Mouse (Mus musculus) hindbrain, postnatal 0 days (tissue): ENCODE measurements around the gene Mptx1. TPM values are rescaled to one million over a fixed set of nuclear protein-coding genes. Genes with fewer than 3 reads are reported as not detected.
"Not testable (repeated sequence)": the region's sequence is repeated elsewhere in the genome, so short reads cannot be mapped to it uniquely, and the experiment has no call there.

Experiments
- ATAC-seq: fragments of 200-750 bp; cut with Nextera tagmentation; 2 replicates; pipeline ENCODE4 v1.8.0; 2017; ENCODE audit warnings: mild to moderate bottlenecking, moderate TSS enrichment, moderate library complexity
- DNase-seq: peaks from one replicate; pipeline ENCODE4 v3.0.0-alpha.2; 2015; ENCODE audit warnings: low spot score
- H3K27ac ChIP-seq: fragments of 300-500 bp; sonication (generic); 2 replicates; pipeline ENCODE4 v1.5.1; 2014; ENCODE audit warnings: mild to moderate bottlenecking
- H3K27me3 ChIP-seq: fragments of 300-500 bp; sonication (generic); 2 replicates; pipeline ENCODE4 v1.6.1; 2014; ENCODE audit warnings: low read length, mixed read lengths; ENCODE audit not compliant: insufficient read depth
- H3K36me3 ChIP-seq: fragments of 300-500 bp; sonication (generic); 2 replicates; pipeline ENCODE4 v1.6.1; 2014; ENCODE audit warnings: low read length, mixed read lengths; ENCODE audit not compliant: insufficient read depth
- H3K4me1 ChIP-seq: fragments of 300-500 bp; sonication (generic); 2 replicates; pipeline ENCODE4 v1.6.1; 2014; ENCODE audit warnings: antibody characterized with exemption, low read length, mixed read lengths; ENCODE audit not compliant: insufficient read depth
- H3K4me2 ChIP-seq: fragments of 300-500 bp; sonication (generic); 2 replicates; pipeline ENCODE4 v1.6.1; 2014; ENCODE audit warnings: low read depth, mild to moderate bottlenecking, low read length, moderate library complexity, mixed read lengths
- H3K4me3 ChIP-seq: fragments of 300-500 bp; sonication (generic); 2 replicates; pipeline ENCODE4 v1.5.1; 2014; ENCODE audit warnings: low read length
- H3K9ac ChIP-seq: fragments of 300-500 bp; sonication (generic); replicated peaks from 2 replicates; pipeline ENCODE4 v1.6.1; 2014; ENCODE audit warnings: mild to moderate bottlenecking, low read length, moderate library complexity, mixed read lengths
- H3K9me3 ChIP-seq: fragments of 300-500 bp; sonication (generic); 2 replicates; pipeline ENCODE4 v1.6.1; 2016; ENCODE audit warnings: low read length, mixed read lengths
- CTCF ChIP-seq: IDR thresholded peaks from 2 replicates; pipeline ENCODE4 v1.5.1; 2016; ENCODE audit warnings: antibody characterized with exemption, control low read depth, low read depth
- WGBS: fragments of 180-500 bp; shearing (Covaris S2); extraction: QIAGEN DNeasy Blood & Tissue Kit; methylation state at CpG from one replicate; pipeline ENCODE4 v1.1.7; 2014; 5-methylcytosine and 5-hydroxymethylcytosine counted together
- polyA plus RNA-seq: library from polyadenylated mRNA; unstranded; fragments of >200 nt; fragmentation: Nextera tagmentation; extraction: Ambion mirVana; gene quantifications from 2 replicates; pipeline ENCODE4 v1.2.1, GENCODE M21; 2015
- total RNA-seq: library from RNA; depleted of rRNA; stranded (reverse); fragments of >200 nt; gene quantifications from 2 replicates; pipeline ENCODE4 v1.2.3, GENCODE M21; 2014; rRNA removed

Gene Mptx1
- not detected in 2 replicates for total RNA-seq
- polyA plus RNA-seq, result not detected in 2 replicates

GRCm38 (mm10) chr1:174330218-174330617, at the start of gene Mptx1:
Gene Mptx1 (plus strand): TSS chr1:174330518.
- Histone ChIP-seq H3K9me3 (no peaks in the 10 kb centered on the region), H3K27ac (no peak within 1 kb of the TSS), H3K9ac (no peak within 1 kb of the TSS), H3K36me3 (no peaks in the 10 kb centered on the region), H3K4me1 (no peaks in the 10 kb centered on the region), H3K4me2 (no peak within 1 kb of the TSS), H3K4me3 (no peak within 1 kb of the TSS), H3K27me3 (no peaks in the 10 kb centered on the region)
- ATAC-seq (no peak), DNase-seq (no peak)
- no peak for TF ChIP-seq CTCF

- no peak for TF ChIP-seq CTCF
- Histone ChIP-seq H3K4me3 (no peak overlapping the region), H3K27ac (no peak overlapping the region), H3K36me3 (no peaks in the 10 kb centered on the region), H3K4me2 (no peak overlapping the region), H3K9me3 (no peaks in the 10 kb centered on the region), H3K9ac (no peak overlapping the region), H3K4me1 (no peaks in the 10 kb centered on the region), H3K27me3 (no peaks in the 10 kb centered on the region)
- no peak for ATAC-seq
- no peak for DNase-seq
- WGBS, result 67% methylated on average over 1 of the region's 1 CpGs
These were observed 27.2 kb upstream of the Mptx1 start for GRCm38 (mm10) chr1:174303162-174303561.

DNA sequence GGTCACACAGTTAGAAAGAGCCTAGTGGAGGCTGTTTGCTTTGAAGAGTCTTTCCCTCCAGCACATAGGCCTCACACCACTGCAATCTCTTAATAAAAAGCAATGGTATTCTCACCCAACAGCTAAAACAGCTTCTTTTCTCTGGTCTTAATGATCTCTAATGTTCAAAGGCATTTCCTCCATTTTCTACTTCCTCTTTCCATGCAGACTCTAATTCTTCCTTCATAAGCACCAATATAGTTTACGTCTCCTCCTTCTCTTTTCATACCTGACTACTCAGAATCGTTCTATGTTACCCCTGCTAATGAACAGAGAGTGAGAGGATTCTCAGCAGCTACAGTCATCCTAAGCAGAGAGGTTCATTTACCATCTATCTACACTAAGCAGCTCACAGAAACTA, 13.0 kb upstream of the Mptx1 start:
- Histone ChIP-seq H3K27ac (no peak overlapping the region), H3K9me3 (no peaks in the 10 kb centered on the region), H3K9ac (no peak overlapping the region), H3K36me3 (no peaks in the 10 kb centered on the region), H3K27me3 (no peaks in the 10 kb centered on the region), H3K4me3 (no peak overlapping the region), H3K4me1 (no peaks in the 10 kb centered on the region), H3K4me2 (no peak overlapping the region)
- ATAC-seq (no peak), DNase-seq (no peak)
- TF ChIP-seq CTCF, result no peak
- WGBS, result 89% methylated on average over 2 of the region's 2 CpGs

- not testable (repeated sequence) for H3K9ac ChIP-seq, H3K4me1 ChIP-seq, H3K27me3 ChIP-seq, H3K4me3 ChIP-seq, DNase-seq, H3K4me2 ChIP-seq, H3K27ac ChIP-seq, H3K36me3 ChIP-seq, H3K9me3 ChIP-seq, ATAC-seq
- WGBS, result 90% methylated on average over 1 of the region's 1 CpGs
These were observed 23.3 kb downstream of the Mptx1 start for GRCm38 (mm10) chr1:174353636-174354035.

GRCm38 (mm10) chr1:174354640-174355039, 24.3 kb downstream of the Mptx1 start:
- 80% methylated on average over 5 of the region's 5 CpGs for WGBS
- no peak for ATAC-seq

DNA sequence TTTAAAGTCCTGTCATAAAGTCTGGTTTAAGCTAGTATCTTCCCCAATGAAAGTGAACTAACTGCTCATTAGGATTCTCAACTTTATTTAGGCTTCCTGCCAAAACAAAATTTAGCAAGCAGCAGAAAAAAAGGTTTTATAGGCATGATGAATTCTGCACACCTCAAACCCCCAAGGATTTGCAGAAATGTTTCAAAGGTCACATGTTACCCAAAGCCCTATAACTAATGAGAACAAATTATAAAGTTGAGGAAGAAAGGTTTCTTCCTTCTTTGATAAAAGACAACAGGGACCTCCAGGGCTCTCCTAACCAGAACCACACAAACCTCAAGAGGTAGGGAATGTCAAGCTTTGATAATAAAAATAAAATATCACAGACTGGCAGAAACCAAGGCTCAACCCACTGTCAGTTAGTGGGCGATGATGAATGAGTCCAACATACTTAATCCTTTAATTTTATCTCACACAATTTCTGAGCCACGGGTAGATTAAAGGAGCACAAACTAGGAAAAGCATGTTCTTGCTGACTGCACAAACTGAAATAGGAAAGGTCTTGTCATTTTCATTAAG, 34.6 kb downstream of the Mptx1 start, which contains the start of gene Olfr417:
Gene Olfr417, plus strand, starts transcription at position 241 of the 570 bp plus-strand sequence.
- H3K4me2 ChIP-seq, result no peak within 1 kb of the TSS
- H3K9me3 ChIP-seq, result no peaks in the 10 kb centered on the region
- WGBS, result 69% methylated on average over 2 of the region's 2 CpGs
- H3K27me3 ChIP-seq, result no peaks in the 10 kb centered on the region
- no peak within 1 kb of the TSS for H3K27ac ChIP-seq
- ATAC-seq, result no peak
- no peaks in the 10 kb centered on the region for H3K4me1 ChIP-seq
- no peak within 1 kb of the TSS for H3K4me3 ChIP-seq
- no peak for DNase-seq
- TF ChIP-seq CTCF, result no peak
- H3K9ac ChIP-seq, result no peak within 1 kb of the TSS
- no peaks in the 10 kb centered on the region for H3K36me3 ChIP-seq

More at GRCm38 (mm10) chr1:174354640-174355039, 24.3 kb downstream of the Mptx1 start:
- no peak for TF ChIP-seq CTCF
- H3K36me3 ChIP-seq, result no peaks in the 10 kb centered on the region
- no peaks in the 10 kb centered on the region for H3K27me3 ChIP-seq
- no peak overlapping the region for H3K9ac ChIP-seq
- no peak overlapping the region for H3K4me3 ChIP-seq
- H3K27ac ChIP-seq, result no peak overlapping the region
- no peak overlapping the region for H3K4me2 ChIP-seq
- H3K9me3 ChIP-seq, result no peaks in the 10 kb centered on the region
- no peaks in the 10 kb centered on the region for H3K4me1 ChIP-seq
- DNase-seq, result no peak

DNA sequence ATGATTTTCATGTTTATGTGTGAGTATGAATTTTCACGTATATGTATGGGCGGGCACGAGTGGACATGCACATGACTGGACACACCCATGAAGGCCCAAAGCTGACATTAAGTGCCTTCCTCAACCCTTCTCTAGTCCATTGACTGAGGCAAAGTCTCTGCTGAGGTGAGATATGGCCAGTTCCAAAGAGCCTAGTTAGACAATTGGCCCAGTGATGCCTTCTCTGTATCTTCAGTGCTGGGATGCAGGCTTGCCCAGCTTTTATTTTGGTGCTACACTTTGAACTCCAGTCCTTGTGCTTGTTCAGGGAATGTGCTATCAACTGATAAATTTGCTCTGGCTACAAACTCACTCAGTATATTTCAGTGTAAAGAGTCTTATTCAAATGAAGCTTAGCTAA, 43.5 kb downstream of the Mptx1 start:
- Histone ChIP-seq H3K36me3 (no peaks in the 10 kb centered on the region), H3K4me2 (no peak overlapping the region), H3K4me3 (no peak overlapping the region), H3K4me1 (no peaks in the 10 kb centered on the region), H3K27ac (no peak overlapping the region), H3K27me3 (no peaks in the 10 kb centered on the region), H3K9me3 (no peaks in the 10 kb centered on the region), H3K9ac (no peak overlapping the region)
- DNase-seq (no peak), ATAC-seq (no peak)
- no peak for TF ChIP-seq CTCF
- 90% methylated on average over 3 of the region's 3 CpGs for WGBS

Other genes starting within 250 kb of the Mptx1 start
- not detected in 2 replicates for gene Olfr429, start 246.2 kb upstream of the Mptx1 start, total RNA-seq
- not detected in 2 replicates for gene Olfr429, start 246.2 kb upstream of the Mptx1 start, polyA plus RNA-seq
- not detected in 2 replicates for gene Olfr427, start 233.6 kb upstream of the Mptx1 start, total RNA-seq
- not detected in 2 replicates for gene Olfr427, start 233.6 kb upstream of the Mptx1 start, polyA plus RNA-seq
- not detected in 2 replicates for gene Olfr231, start 209.4 kb upstream of the Mptx1 start, total RNA-seq
- gene Olfr231, start 209.4 kb upstream of the Mptx1 start, polyA plus RNA-seq, result not detected in 2 replicates
- gene Olfr424, start 199.0 kb upstream of the Mptx1 start, total RNA-seq, result not detected in 2 replicates
- gene Olfr424, start 199.0 kb upstream of the Mptx1 start, polyA plus RNA-seq, result not detected in 2 replicates
- gene Olfr420, start 174.9 kb upstream of the Mptx1 start, total RNA-seq, result not detected in 2 replicates
- not detected in 2 replicates for gene Olfr420, start 174.9 kb upstream of the Mptx1 start, polyA plus RNA-seq
- gene Spta1, start 157.7 kb upstream of the Mptx1 start, total RNA-seq, result not detected in 2 replicates
- gene Spta1, start 157.7 kb upstream of the Mptx1 start, polyA plus RNA-seq, result 0.04 TPM in 1 of 2 replicates, not detected in the other
- gene Olfr419, start 78.5 kb upstream of the Mptx1 start, total RNA-seq, result not detected in 2 replicates
- not detected in 2 replicates for gene Olfr419, start 78.5 kb upstream of the Mptx1 start, polyA plus RNA-seq
- not detected in 2 replicates for gene Olfr417, start 34.6 kb downstream of the Mptx1 start, total RNA-seq
- not detected in 2 replicates for gene Olfr417, start 34.6 kb downstream of the Mptx1 start, polyA plus RNA-seq
- not detected in 2 replicates for gene Olfr248, start 60.5 kb downstream of the Mptx1 start, total RNA-seq
- not detected in 2 replicates for gene Olfr248, start 60.5 kb downstream of the Mptx1 start, polyA plus RNA-seq
- not detected in 2 replicates for gene Olfr414, start 93.5 kb downstream of the Mptx1 start, total RNA-seq
- gene Olfr414, start 93.5 kb downstream of the Mptx1 start, polyA plus RNA-seq, result not detected in 2 replicates
- gene Olfr220, start 111.6 kb downstream of the Mptx1 start, total RNA-seq, result not detected in 2 replicates
- gene Olfr220, start 111.6 kb downstream of the Mptx1 start, polyA plus RNA-seq, result not detected in 2 replicates
- 18.8 and 20.8 TPM in 2 replicates for gene Fmn2, start 171.3 kb downstream of the Mptx1 start, total RNA-seq
- 6.8 and 7.8 TPM in 2 replicates for gene Fmn2, start 171.3 kb downstream of the Mptx1 start, polyA plus RNA-seq